Mouse (Mus musculus) CH12.LX (cell line): ENCODE measurements around the gene Wnt2. TPM values are rescaled to one million over a fixed set of nuclear protein-coding genes. Genes with fewer than 3 reads are reported as not detected.

Experiments
- DNase-seq: peaks from one replicate; pipeline ENCODE4 v3.0.0-alpha.2; 2013; ENCODE audit errors: extremely low read depth
- H3K27ac ChIP-seq: 2 replicates; pipeline ENCODE4 v1.5.1; 2012; ENCODE audit warnings: low read depth, mild to moderate bottlenecking, control low read depth, moderate library complexity; ENCODE audit not compliant: insufficient read depth
- H3K27me3 ChIP-seq: replicated peaks from 2 replicates; pipeline ENCODE3; 2012; ENCODE audit warnings: inconsistent platforms
- H3K36me3 ChIP-seq, 2 experiments: replicated peaks in 1 of 2; 2 replicates each; pipeline versions ENCODE3 to v1.6.1; 2012; ENCODE audit warnings: inconsistent platforms in 1 of 2, low read length in 1 of 2, mild to moderate bottlenecking in 1 of 2, mixed read lengths in 1 of 2, moderate library complexity in 1 of 2; ENCODE audit not compliant: control insufficient read depth in 1 of 2, insufficient read depth in 1 of 2
- H3K4me1 ChIP-seq, 2 experiments: 2 replicates each; pipeline ENCODE4 v1.6.1; 2012; ENCODE audit warnings: inconsistent platforms in 1 of 2, moderate library complexity in 1 of 2; ENCODE audit not compliant: insufficient read depth in 2 of 2, control insufficient read depth in 1 of 2
- H3K4me2 ChIP-seq: 2 replicates; pipeline ENCODE4 v1.6.1; 2012; ENCODE audit warnings: low read depth, mild to moderate bottlenecking, control low read depth; ENCODE audit not compliant: poor library complexity, insufficient read depth, severe bottlenecking
- H3K4me3 ChIP-seq, 3 experiments: fragments of 150-350 bp in 1 of 3; sonication (generic) in 1 of 3; replicated peaks in 1 of 3; 2 replicates each; pipeline versions ENCODE3 to v1.5.1; 2011 to 2012; ENCODE audit warnings: low read depth in 2 of 3, low read length in 2 of 3, mild to moderate bottlenecking in 2 of 3, moderate library complexity in 2 of 3, control low read depth in 1 of 3, improper control_type of control experiment in 1 of 3, inconsistent platforms in 1 of 3, mixed read lengths in 1 of 3; ENCODE audit not compliant: poor library complexity in 1 of 3
- H3K79me2 ChIP-seq: replicated peaks from 2 replicates; pipeline ENCODE4 v1.6.1; 2012; ENCODE audit warnings: mild to moderate bottlenecking, moderate library complexity; ENCODE audit not compliant: control insufficient read depth, poor library complexity, insufficient read depth, severe bottlenecking; ENCODE audit errors: extremely low read depth
- H3K9ac ChIP-seq: 2 replicates; pipeline ENCODE4 v1.6.1; 2012; ENCODE audit warnings: low read depth, mild to moderate bottlenecking, control low read depth, moderate library complexity; ENCODE audit not compliant: insufficient read depth
- H3K9me3 ChIP-seq: replicated peaks from 2 replicates; pipeline ENCODE3; 2012; ENCODE audit warnings: low read length, inconsistent platforms, mixed read lengths
- BHLHE40 ChIP-seq: IDR thresholded peaks from 2 replicates; pipeline ENCODE4 v1.6.1; 2011; ENCODE audit warnings: mild to moderate bottlenecking, low read depth, low read length, improper control_type of control experiment
- CTCF ChIP-seq, 2 experiments: IDR thresholded peaks in 1 of 2; conservative IDR thresholded peaks in 1 of 2; 2 replicates each; pipeline ENCODE4 v1.5.1; 2011 to 2012; ENCODE audit warnings: low read depth in 2 of 2, low read length in 2 of 2, improper control_type of control experiment in 1 of 2, inconsistent platforms in 1 of 2, mild to moderate bottlenecking in 1 of 2, moderate library complexity in 1 of 2
- E2F4 ChIP-seq: IDR thresholded peaks from 2 replicates; pipeline ENCODE4 v1.6.1; 2011; ENCODE audit warnings: low read depth, low read length, improper control_type of control experiment; ENCODE audit not compliant: insufficient replicate concordance
- ELF1 ChIP-seq: IDR thresholded peaks from 2 replicates; pipeline ENCODE4 v1.6.1; 2014; ENCODE audit warnings: low read depth, mild to moderate bottlenecking, inconsistent platforms, low read length, improper control_type of control experiment
- EP300 ChIP-seq: IDR thresholded peaks from 2 replicates; pipeline ENCODE4 v1.6.1; 2011; ENCODE audit warnings: low read length, improper control_type of control experiment
- JUND ChIP-seq: conservative IDR thresholded peaks from 2 replicates; pipeline ENCODE4 v1.6.1; 2011; ENCODE audit warnings: low read depth, low read length, improper control_type of control experiment
- MAFK ChIP-seq: IDR thresholded peaks from 2 replicates; pipeline ENCODE4 v1.6.1; 2011; ENCODE audit warnings: low read length, improper control_type of control experiment; ENCODE audit not compliant: insufficient replicate concordance
- MXI1 ChIP-seq: IDR thresholded peaks from 2 replicates; pipeline ENCODE4 v1.6.1; 2011; ENCODE audit warnings: mild to moderate bottlenecking, low read depth, low read length, improper control_type of control experiment
- MYC ChIP-seq: IDR thresholded peaks from 2 replicates; pipeline ENCODE4 v1.6.1; 2011; ENCODE audit warnings: low read depth, mild to moderate bottlenecking, improper control_type of control experiment, low read length
- PAX5 ChIP-seq: IDR thresholded peaks from 2 replicates; pipeline ENCODE4 v1.6.1; 2012; ENCODE audit warnings: low read length, inconsistent platforms, mixed read lengths
- POLR2A ChIP-seq: IDR thresholded peaks from 2 replicates; pipeline ENCODE4 v1.6.1; 2011; ENCODE audit warnings: low read depth, mild to moderate bottlenecking, improper control_type of control experiment, low read length
- RAD21 ChIP-seq: IDR thresholded peaks from 2 replicates; pipeline ENCODE4 v1.6.1; 2011; ENCODE audit warnings: low read depth, mild to moderate bottlenecking, low read length, improper control_type of control experiment, moderate library complexity
- TBP ChIP-seq: conservative IDR thresholded peaks from 2 replicates; pipeline ENCODE4 v1.6.1; 2011; ENCODE audit warnings: low read depth, low read length, improper control_type of control experiment
- UBTF ChIP-seq: IDR thresholded peaks from 2 replicates; pipeline ENCODE4 v1.6.1; 2012; ENCODE audit warnings: low read depth, mild to moderate bottlenecking, inconsistent platforms, low read length, improper control_type of control experiment, moderate library complexity
- ZKSCAN1 ChIP-seq: IDR thresholded peaks from 2 replicates; pipeline ENCODE4 v1.6.1; 2012; ENCODE audit warnings: low read depth, inconsistent platforms, low read length, improper control_type of control experiment, borderline replicate concordance
- ZNF384 ChIP-seq: IDR thresholded peaks from 2 replicates; pipeline ENCODE4 v1.6.1; 2012; ENCODE audit warnings: low read depth, low read length, improper control_type of control experiment, inconsistent platforms
- dilution Hi-C: fragments of 300-500 bp; cut with MboI; formaldehyde crosslinking; loops from 2 replicates; pipeline ENCODE4 v1.14.3; 2020; ENCODE audit warnings: low sequenced_read_pairs; ENCODE audit not compliant: extremely low pct_unique_long_range_greater_than_20kb, extremely low pct_ligation_motif_present
- in situ Hi-C: fragments of 300-500 bp; cut with MboI; formaldehyde crosslinking; loops from 3 replicates; pipeline ENCODE4 v1.14.3; 2019; ENCODE audit warnings: low sequenced_read_pairs, low pct_ligation_motif_present, low pct_unique_long_range_greater_than_20kb, mixed read lengths
- polyA plus RNA-seq: library from polyadenylated mRNA; unstranded; fragments of >175 nt; gene quantifications from 2 replicates; pipeline ENCODE4 v1.2.1, GENCODE M21; 2012; ENCODE audit warnings: low read depth; ENCODE audit not compliant: insufficient read length
- total RNA-seq, 2 experiments: library from RNA; depleted of rRNA; stranded (reverse); fragments of 300-350 nt in 1 of 2; fragments of >200 nt in 1 of 2; gene quantifications; 2 replicates each; pipeline ENCODE4 v1.2.3; 2012 to 2014

Gene Wnt2
- total and polyA plus RNA-seq, 3 experiments: not detected

GRCm38 (mm10) chr6:18030868-18031508 is 603 bp upstream of the Wnt2 start:
- no peaks in the 10 kb centered on the region for H3K79me2 ChIP-seq
- no peak overlapping the region for H3K9ac ChIP-seq
- in situ Hi-C loops: no loop called here
- H3K4me1 ChIP-seq: peaks cover 0 to 2% of the 10 kb centered on the region in 2 experiments; a peak in 1 of 4 replicates
- H3K27ac ChIP-seq: no peak overlapping the region
- H3K9me3 ChIP-seq: no peaks in the 10 kb centered on the region
- H3K36me3 ChIP-seq: no peaks in the 10 kb centered on the region
- dilution Hi-C loops: no loop called here
- TF ChIP-seq E2F4 (no peak), MYC (no peak), UBTF (no peak), JUND (no peak)
- no peaks in the 10 kb centered on the region for H3K27me3 ChIP-seq
- DNase-seq: no peak
- H3K4me3 ChIP-seq: no peak overlapping the region
- no peak overlapping the region for H3K4me2 ChIP-seq

- in situ Hi-C loops: no loop called here
- no peak for DNase-seq
- TF ChIP-seq ELF1 (no peak), PAX5 (no peak), JUND (no peak), MXI1 (no peak), TBP (no peak), UBTF (no peak), RAD21 (no peak)
- dilution Hi-C loops: no loop called here
- H3K4me3 ChIP-seq: no peak overlapping the region
- no peak overlapping the region for H3K27ac ChIP-seq
- H3K9ac ChIP-seq: no peak overlapping the region
- H3K9me3 ChIP-seq: no peaks in the 10 kb centered on the region
- H3K4me1 ChIP-seq: 0 out of 4 replicates have a peak, but pooled peaks cover 0 to 2% of the 10 kb centered on the region in 2 experiments
- no peaks in the 10 kb centered on the region for H3K79me2 ChIP-seq
- H3K27me3 ChIP-seq: no peaks in the 10 kb centered on the region
- no peaks in the 10 kb centered on the region for H3K36me3 ChIP-seq
- H3K4me2 ChIP-seq: no peak overlapping the region
Measured at GRCm38 (mm10) chr6:18024133-18024794, 6.1 kb downstream of the Wnt2 start.

- no peak overlapping the region for H3K4me2 ChIP-seq
- dilution Hi-C loops: no loop called here
- in situ Hi-C loops: no loop called here
Measured at GRCm38 (mm10) chr6:18013346-18013745, 17.0 kb downstream of the Wnt2 start.

More at GRCm38 (mm10) chr6:18013346-18013745, 17.0 kb downstream of the Wnt2 start:
- TF ChIP-seq MAFK: no peak
- no peak for TF ChIP-seq POLR2A
- no peak for TF ChIP-seq PAX5
- TF ChIP-seq BHLHE40: no peak
- no peak for TF ChIP-seq RAD21
- no peak for TF ChIP-seq ELF1
- TF ChIP-seq CTCF (conservative IDR thresholded peaks at IDR 0.05 in 1 of 2, IDR thresholded peaks at IDR 0.05 in 1 of 2; ENCODE audit: low read depth in 2 of 2, low read length in 2 of 2): no peak
- TF ChIP-seq EP300: no peak
- TF ChIP-seq ZNF384: no peak
- TF ChIP-seq ZKSCAN1: no peak
- Histone ChIP-seq H3K27ac (no peak overlapping the region), H3K9ac (no peak overlapping the region), H3K36me3 (no peaks in the 10 kb centered on the region), H3K9me3 (no peaks in the 10 kb centered on the region), H3K4me1 (peaks cover 0 to 6% of the 10 kb centered on the region in 2 experiments; a peak in 1 of 4 replicates), H3K4me3 (no peak overlapping the region), H3K79me2 (no peaks in the 10 kb centered on the region), H3K27me3 (no peaks in the 10 kb centered on the region)
- DNase-seq: no peak
